Mouse (Mus musculus) left cerebral cortex, adult 8-10 months (tissue): ENCODE measurements at regions not wholly inside any gene's neighbourhood (a gene's known extent, or its start where the extent isn't known, plus 50 kb on each side); places are given as distances from the start of the nearest gene placed in this dataset.

Experiments
- DNase-seq, 2 experiments: peaks; one replicate each; pipeline ENCODE4 v3.0.0; 2022; ENCODE audit warnings: low spot score in 2 of 2

GRCm38 (mm10) chr6:14063735-14064134 lies 192.4 kb upstream of the 2610001J05Rik start:
- DNase-seq, result peak in 1 of 2 experiments; percentile 11

GRCm38 (mm10) chr6:14046560-14046959 lies 175.2 kb upstream of the 2610001J05Rik start:
- no peak for DNase-seq

- no peak for DNase-seq
Measured at GRCm38 (mm10) chr6:14044654-14045053, 173.3 kb upstream of the 2610001J05Rik start.

GRCm38 (mm10) chr6:14025898-14026297 lies 154.6 kb upstream of the 2610001J05Rik start:
- DNase-seq, result no peak

GRCm38 (mm10) chr6:14018928-14019327 lies 147.6 kb upstream of the 2610001J05Rik start:
- DNase-seq, result no peak

- DNase-seq, result peak in 1 of 2 experiments; percentile 35
Measured at GRCm38 (mm10) chr6:13982606-13983389, 111.5 kb upstream of the 2610001J05Rik start.

GRCm38 (mm10) chr6:13974710-13975506 lies 103.6 kb upstream of the 2610001J05Rik start:
- DNase-seq, result no peak

GRCm38 (mm10) chr6:13964471-13964870 lies 93.2 kb upstream of the 2610001J05Rik start:
- no peak for DNase-seq

- no peak for DNase-seq
Measured at GRCm38 (mm10) chr6:13964013-13964412, 92.7 kb upstream of the 2610001J05Rik start.

- no peak for DNase-seq
Measured at GRCm38 (mm10) chr6:13949640-13950039, 78.3 kb upstream of the 2610001J05Rik start.

GRCm38 (mm10) chr6:13920809-13921760 lies 49.8 kb upstream of the 2610001J05Rik start:
- no peak for DNase-seq
